Mouse (Mus musculus) midbrain, embryonic 16.5 days (tissue): Measurements from ENCODE around the gene Tgfbi. TPM values are rescaled to one million over a fixed set of nuclear protein-coding genes. Genes with fewer than 3 reads are reported as not detected.

Source experiments
- ATAC-seq: fragments of 200-750 bp; cut with Nextera tagmentation; 2 replicates; pipeline ENCODE4 v1.8.0; 2017; ENCODE audit warnings: moderate TSS enrichment
- H3K27ac ChIP-seq: fragments of 300-500 bp; sonication (generic); 2 replicates; pipeline ENCODE4 v1.5.1; 2014; ENCODE audit warnings: mild to moderate bottlenecking, low read length, mixed read lengths
- H3K27me3 ChIP-seq: fragments of 300-500 bp; sonication (generic); 2 replicates; pipeline ENCODE4 v1.6.1; 2014; ENCODE audit warnings: low read depth, low read length, mixed read lengths; ENCODE audit not compliant: control insufficient read depth, insufficient read depth
- H3K36me3 ChIP-seq: fragments of 300-500 bp; sonication (generic); 2 replicates; pipeline ENCODE4 v1.6.1; 2014; ENCODE audit warnings: mild to moderate bottlenecking, low read length, moderate library complexity, mixed read lengths; ENCODE audit not compliant: control insufficient read depth, insufficient read depth
- H3K4me1 ChIP-seq: fragments of 300-500 bp; sonication (generic); 2 replicates; pipeline ENCODE4 v1.6.1; 2014; ENCODE audit warnings: mild to moderate bottlenecking, low read length, mixed read lengths; ENCODE audit not compliant: control insufficient read depth, insufficient read depth
- H3K4me2 ChIP-seq: fragments of 300-500 bp; sonication (generic); 2 replicates; pipeline ENCODE4 v1.6.1; 2014; ENCODE audit warnings: mild to moderate bottlenecking, low read length, mixed read lengths
- H3K4me3 ChIP-seq: fragments of 300-500 bp; sonication (generic); 2 replicates; pipeline ENCODE4 v1.5.1; 2014; ENCODE audit warnings: low read depth, mild to moderate bottlenecking, low read length, moderate library complexity, mixed read lengths
- H3K9ac ChIP-seq: fragments of 300-500 bp; sonication (generic); 2 replicates; pipeline ENCODE4 v1.6.1; 2014; ENCODE audit warnings: low read depth, low read length, mixed read lengths
- H3K9me3 ChIP-seq: fragments of 300-500 bp; sonication (generic); replicated peaks from 2 replicates; pipeline ENCODE4 v1.6.1; 2014; ENCODE audit warnings: mild to moderate bottlenecking, low read length, mixed read lengths; ENCODE audit not compliant: control insufficient read depth, poor library complexity, severe bottlenecking
- WGBS: fragments of 180-500 bp; shearing (Covaris S2); extraction: QIAGEN DNeasy Blood & Tissue Kit; methylation state at CpG from one replicate; pipeline ENCODE4 v1.1.7; 2014; 5-methylcytosine and 5-hydroxymethylcytosine counted together
- polyA plus RNA-seq: library from polyadenylated mRNA; unstranded; fragments of >200 nt; fragmentation: Nextera tagmentation; extraction: Ambion mirVana; gene quantifications from 2 replicates; pipeline ENCODE4 v1.2.1, GENCODE M21; 2015

Tgfbi gene
- polyA plus RNA-seq, 1 experiment from 2014 or later, result 2.9 TPM

DNA sequence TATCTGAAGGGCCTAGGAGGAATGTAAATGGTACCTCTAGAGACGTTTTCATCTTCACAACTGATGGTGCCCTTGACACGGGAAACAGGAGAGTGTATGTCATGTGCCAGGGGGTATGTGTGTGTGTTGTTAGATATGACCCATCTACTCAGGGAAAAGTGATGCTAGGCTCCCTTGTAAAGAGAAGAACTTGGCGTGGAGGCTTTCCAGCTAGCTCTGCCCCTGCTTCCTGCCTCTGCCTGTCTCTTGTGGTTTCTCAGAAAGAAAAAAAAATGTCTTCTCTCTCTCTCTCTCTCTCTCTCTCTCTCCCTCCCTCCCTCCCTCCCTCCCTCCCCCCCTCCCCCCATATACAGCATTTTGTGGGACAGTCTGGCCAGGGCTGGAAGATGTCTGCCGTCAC is 72.6 kb downstream of the Tgfbi start:
- no peak overlapping the region for H3K9ac ChIP-seq
- H3K27ac ChIP-seq, result no peak overlapping the region
- H3K4me3 ChIP-seq, result no peak overlapping the region
- H3K4me2 ChIP-seq, result no peak overlapping the region
- ATAC-seq, result no peak
- H3K9me3 ChIP-seq, result no peaks in the 10 kb centered on the region
- no peaks in the 10 kb centered on the region for H3K4me1 ChIP-seq
- WGBS, result 85% methylated on average over 4 of the region's 4 CpGs
- H3K27me3 ChIP-seq, result no peaks in the 10 kb centered on the region
- H3K36me3 ChIP-seq, result no peaks in the 10 kb centered on the region

DNA sequence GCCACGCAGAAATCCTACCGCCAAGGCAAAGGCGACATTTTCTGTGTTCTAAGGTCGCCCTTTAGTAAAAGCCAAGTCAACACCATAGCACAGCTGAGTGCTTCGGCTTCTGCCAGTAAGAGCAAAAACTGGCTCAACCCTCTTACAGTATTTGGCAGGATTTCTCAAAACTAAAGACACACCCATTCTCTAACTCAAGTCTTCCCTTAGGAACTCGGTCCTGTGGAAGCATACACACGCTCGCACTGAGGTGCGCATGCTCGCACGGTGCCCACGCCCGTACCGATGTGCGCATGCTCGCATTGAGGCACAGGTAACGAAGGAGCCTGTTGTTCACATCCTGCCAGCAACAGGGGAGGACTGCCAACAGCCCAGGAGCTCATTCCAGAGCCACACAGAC is 73.0 kb downstream of the Tgfbi start:
- no peak for ATAC-seq
- Histone ChIP-seq H3K27me3 (no peaks in the 10 kb centered on the region), H3K4me3 (no peak overlapping the region), H3K4me2 (no peak overlapping the region), H3K27ac (no peak overlapping the region), H3K9ac (no peak overlapping the region), H3K9me3 (no peaks in the 10 kb centered on the region), H3K36me3 (no peaks in the 10 kb centered on the region), H3K4me1 (no peaks in the 10 kb centered on the region)
- 81% methylated on average over 17 of the region's 17 CpGs for WGBS

DNA sequence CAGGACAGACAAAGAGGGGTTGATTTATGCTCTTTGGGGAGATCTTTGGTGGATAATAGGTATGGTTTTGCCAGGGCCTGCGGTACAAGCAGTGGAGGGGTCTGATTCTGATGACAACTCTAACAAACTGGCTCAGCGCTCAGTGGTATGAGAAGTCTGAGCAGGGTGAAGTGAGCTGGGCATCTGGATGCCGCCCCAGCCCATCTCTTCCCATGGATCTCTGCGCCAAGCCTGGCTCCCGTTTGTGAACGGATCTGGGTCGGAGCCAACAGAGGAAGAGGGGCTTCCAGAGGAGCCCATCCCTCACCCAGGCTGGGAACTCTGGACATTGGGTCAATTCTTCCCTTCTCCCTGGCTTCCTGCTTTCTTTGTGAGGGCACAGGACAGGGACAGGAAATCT is 74.0 kb downstream of the Tgfbi start:
- Histone ChIP-seq H3K4me1 (no peaks in the 10 kb centered on the region), H3K4me3 (no peak overlapping the region), H3K27me3 (no peaks in the 10 kb centered on the region), H3K27ac (no peak overlapping the region), H3K36me3 (no peaks in the 10 kb centered on the region), H3K4me2 (no peak overlapping the region), H3K9ac (no peak overlapping the region), H3K9me3 (no peaks in the 10 kb centered on the region)
- WGBS, result 71% methylated on average over 7 of the region's 7 CpGs
- no peak for ATAC-seq

Other genes starting within 250 kb of the Tgfbi start
- gene Gm3045, start 182.9 kb upstream of the Tgfbi start, polyA plus RNA-seq, result not detected in 2 replicates
- gene Slc25a48, start 171.2 kb upstream of the Tgfbi start, polyA plus RNA-seq, result not detected in 2 replicates
- gene Il9, start 127.3 kb upstream of the Tgfbi start, polyA plus RNA-seq, result not detected in 2 replicates
- gene Fbxl21, start 87.1 kb upstream of the Tgfbi start, polyA plus RNA-seq, result 3.2 and 3.3 TPM in 2 replicates
- not detected in 2 replicates for gene Lect2, start 61.0 kb upstream of the Tgfbi start, polyA plus RNA-seq
- gene Smad5, start 93.5 kb downstream of the Tgfbi start, polyA plus RNA-seq, result 17.1 and 18.7 TPM in 2 replicates
- 3.0 and 4.5 TPM in 2 replicates for gene Gm45623, start 144.3 kb downstream of the Tgfbi start, polyA plus RNA-seq